Mouse (Mus musculus) lung, embryonic 15.5 days (tissue): Measurements from ENCODE around the gene Fam180a. TPM values are rescaled to one million over a fixed set of nuclear protein-coding genes. Genes with fewer than 3 reads are reported as not detected.

ENCODE experiments used
- ATAC-seq: fragments of 200-750 bp; cut with Nextera tagmentation; 2 replicates; pipeline ENCODE4 v1.8.0; 2017; ENCODE audit warnings: moderate number of reproducible peaks, borderline replicate concordance; ENCODE audit not compliant: low FRiP score, low TSS enrichment; ENCODE audit errors: extremely low read depth
- H3K27ac ChIP-seq: fragments of 300-500 bp; sonication (generic); 2 replicates; pipeline ENCODE4 v1.5.1; 2015; ENCODE audit warnings: moderate library complexity, mild to moderate bottlenecking, inconsistent platforms
- H3K27me3 ChIP-seq: fragments of 300-500 bp; sonication (generic); 2 replicates; pipeline ENCODE4 v1.6.1; 2015; ENCODE audit warnings: inconsistent platforms
- H3K36me3 ChIP-seq: fragments of 300-500 bp; sonication (generic); 2 replicates; pipeline ENCODE4 v1.6.1; 2015; ENCODE audit warnings: inconsistent platforms
- H3K4me1 ChIP-seq: fragments of 300-500 bp; sonication (generic); 2 replicates; pipeline ENCODE4 v1.6.1; 2015; ENCODE audit warnings: inconsistent platforms
- H3K4me2 ChIP-seq: fragments of 300-500 bp; sonication (generic); 2 replicates; pipeline ENCODE4 v1.6.1; 2015; ENCODE audit warnings: inconsistent platforms, mild to moderate bottlenecking, moderate library complexity
- H3K4me3 ChIP-seq: fragments of 300-500 bp; sonication (generic); 2 replicates; pipeline ENCODE4 v1.5.1; 2015; ENCODE audit warnings: mild to moderate bottlenecking, inconsistent platforms
- H3K9ac ChIP-seq: fragments of 300-500 bp; sonication (generic); 2 replicates; pipeline ENCODE4 v1.6.1; 2015; ENCODE audit warnings: inconsistent platforms
- H3K9me3 ChIP-seq: fragments of 300-500 bp; sonication (generic); 2 replicates; pipeline ENCODE4 v1.6.1; 2016; ENCODE audit warnings: inconsistent platforms
- WGBS: fragments of 180-500 bp; shearing (Covaris S2); methylation state at CpG from one replicate; pipeline ENCODE4 v1.1.7; 2015; 5-methylcytosine and 5-hydroxymethylcytosine counted together
- polyA plus RNA-seq: library from polyadenylated mRNA; unstranded; fragments of >200 nt; fragmentation: Nextera tagmentation; extraction: Ambion mirVana; gene quantifications from 2 replicates; pipeline ENCODE4 v1.2.1, GENCODE M21; 2015

Fam180a gene
- polyA plus RNA-seq, 1 experiment from 2014 or later, result 1.1 TPM

DNA sequence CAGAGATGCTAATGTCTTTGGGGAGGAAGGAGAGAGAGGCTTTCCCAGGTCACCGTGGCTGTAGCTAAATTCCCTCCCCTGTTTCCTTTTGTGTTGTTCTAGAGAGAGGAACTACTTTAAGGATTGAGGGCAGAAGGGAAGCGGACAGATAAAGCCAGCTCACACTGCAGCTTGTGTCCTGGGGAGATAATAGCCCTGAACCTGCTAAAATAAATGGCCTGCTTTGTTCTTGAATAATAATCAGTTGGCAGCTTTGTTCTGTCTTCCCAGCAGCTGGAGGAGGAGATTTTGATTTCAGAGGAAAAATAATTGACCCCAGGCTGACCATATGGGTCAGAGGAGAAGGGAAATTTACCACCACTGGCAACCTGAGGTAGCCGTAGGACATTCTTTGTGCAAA, 12.7 kb upstream of the Fam180a start:
- H3K9me3 ChIP-seq, result no peaks in the 10 kb centered on the region
- no peaks in the 10 kb centered on the region for H3K36me3 ChIP-seq
- no peaks in the 10 kb centered on the region for H3K4me1 ChIP-seq
- no peak for ATAC-seq
- H3K4me3 ChIP-seq, result no peak overlapping the region
- no peaks in the 10 kb centered on the region for H3K27me3 ChIP-seq
- WGBS, result 38% methylated on average over 3 of the region's 3 CpGs
- H3K9ac ChIP-seq, result no peak overlapping the region
- H3K27ac ChIP-seq, result no peak overlapping the region
- H3K4me2 ChIP-seq, result no peak overlapping the region

DNA sequence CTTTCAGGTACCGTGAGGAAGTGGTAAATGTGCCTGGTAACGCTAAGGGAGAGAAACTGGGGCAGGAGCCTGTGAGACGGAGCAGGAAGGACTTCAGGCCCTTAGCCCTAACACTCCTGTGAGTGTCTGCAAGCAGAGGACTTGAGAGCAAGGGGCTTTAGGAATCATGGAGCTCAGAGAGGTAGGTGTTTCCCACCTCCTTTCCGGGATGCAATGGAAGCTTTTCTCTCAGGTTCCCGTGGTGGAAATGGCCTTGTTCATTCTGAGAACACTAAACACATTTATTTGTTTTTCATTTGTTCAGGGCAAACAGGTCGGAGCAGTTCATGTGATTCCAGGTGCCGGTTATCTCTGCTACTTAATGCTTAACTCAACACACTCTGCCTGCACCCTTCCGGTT, 11.9 kb upstream of the Fam180a start:
- ATAC-seq, result no peak

DNA sequence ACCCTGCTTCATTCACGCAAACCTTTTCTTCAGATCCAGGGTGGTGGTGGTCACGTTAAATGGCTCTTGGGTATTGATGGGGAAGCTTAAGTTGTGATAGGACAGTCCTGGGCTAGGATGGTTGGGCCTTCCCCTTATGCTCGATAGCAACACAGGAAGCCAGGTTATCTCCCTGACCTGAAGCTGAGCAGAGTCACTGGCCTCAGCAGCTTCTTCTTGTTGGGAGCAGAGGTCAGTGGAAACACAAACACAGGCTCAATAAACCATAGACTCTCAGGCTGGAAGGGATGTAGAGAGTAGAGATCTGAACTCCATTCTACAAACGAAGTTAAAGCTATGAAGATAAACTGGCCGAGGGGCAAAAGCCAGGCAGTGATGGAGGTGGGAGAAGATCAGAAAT, 9.5 kb upstream of the Fam180a start:
- Histone ChIP-seq H3K9ac (no peak overlapping the region), H3K9me3 (no peaks in the 10 kb centered on the region), H3K4me1 (0 out of 2 replicates have a peak, but pooled peaks cover 2% of the 10 kb centered on the region), H3K27me3 (no peaks in the 10 kb centered on the region), H3K27ac (no peak overlapping the region), H3K4me3 (no peak overlapping the region), H3K36me3 (no peaks in the 10 kb centered on the region), H3K4me2 (no peak overlapping the region)
- no peak for ATAC-seq
- 36% methylated on average over 5 of the region's 5 CpGs for whole genome bisulfite sequencing

More for the DNA sequence above, 11.9 kb upstream of the Fam180a start:
- Histone ChIP-seq H3K4me1 (no peaks in the 10 kb centered on the region), H3K27me3 (no peaks in the 10 kb centered on the region), H3K27ac (no peak overlapping the region), H3K9ac (no peak overlapping the region), H3K36me3 (no peaks in the 10 kb centered on the region), H3K9me3 (no peaks in the 10 kb centered on the region), H3K4me2 (no peak overlapping the region), H3K4me3 (no peak overlapping the region)
- WGBS, result 50% methylated on average over 8 of the region's 8 CpGs

DNA sequence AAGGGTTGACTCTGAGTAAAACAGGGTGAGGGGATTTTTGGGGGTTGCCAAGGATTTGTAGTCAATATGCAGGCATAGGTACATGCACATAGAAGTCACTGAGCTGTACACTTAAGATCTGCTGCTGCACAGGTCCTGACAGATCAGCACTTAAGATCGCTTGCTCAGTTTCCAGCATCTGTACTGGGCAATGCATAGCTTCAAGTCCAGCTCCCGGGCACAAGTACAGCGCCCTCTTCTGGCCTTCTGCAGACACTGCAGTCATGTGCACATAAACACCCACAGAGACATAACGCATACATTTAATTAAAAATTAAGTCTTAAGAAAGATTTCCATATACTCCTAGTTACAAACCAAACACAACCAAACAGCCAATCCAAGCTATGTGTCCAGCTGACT, 8.3 kb upstream of the Fam180a start:
- ATAC-seq, result no peak
- 74% methylated on average over 4 of the region's 4 CpGs for WGBS
- no peak overlapping the region for H3K27ac ChIP-seq

DNA sequence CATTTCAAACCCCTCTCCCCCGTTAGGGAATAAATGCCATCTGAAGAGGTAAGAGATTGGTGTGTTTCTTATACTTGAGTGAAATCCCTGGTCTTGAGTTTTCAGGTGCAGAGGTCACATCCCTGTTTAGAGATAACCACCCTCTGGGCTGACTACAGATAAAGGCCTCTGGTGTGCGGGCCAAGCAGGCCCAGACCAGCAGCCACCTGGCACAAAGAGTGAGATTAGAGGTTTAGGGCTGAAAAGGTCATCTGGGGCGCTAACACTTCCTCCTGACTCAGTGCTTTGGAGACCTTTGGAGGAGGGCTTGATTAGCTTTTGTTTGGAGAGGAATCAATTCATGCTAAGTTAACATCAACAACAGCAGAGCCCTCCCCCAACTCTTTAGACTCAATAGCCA, 7.7 kb upstream of the Fam180a start:
- Histone ChIP-seq H3K36me3 (no peaks in the 10 kb centered on the region), H3K27me3 (no peaks in the 10 kb centered on the region), H3K27ac (no peak overlapping the region), H3K4me2 (no peak overlapping the region), H3K9ac (no peak overlapping the region), H3K4me3 (no peak overlapping the region), H3K9me3 (no peaks in the 10 kb centered on the region), H3K4me1 (0 out of 2 replicates have a peak, but pooled peaks cover 2% of the 10 kb centered on the region)
- ATAC-seq, result no peak
- 27% methylated on average over 3 of the region's 3 CpGs for WGBS

More for the DNA sequence above, 8.3 kb upstream of the Fam180a start:
- Histone ChIP-seq H3K36me3 (no peaks in the 10 kb centered on the region), H3K4me2 (no peak overlapping the region), H3K9me3 (no peaks in the 10 kb centered on the region), H3K4me1 (0 out of 2 replicates have a peak, but pooled peaks cover 2% of the 10 kb centered on the region), H3K27me3 (no peaks in the 10 kb centered on the region), H3K4me3 (no peak overlapping the region), H3K9ac (no peak overlapping the region)

DNA sequence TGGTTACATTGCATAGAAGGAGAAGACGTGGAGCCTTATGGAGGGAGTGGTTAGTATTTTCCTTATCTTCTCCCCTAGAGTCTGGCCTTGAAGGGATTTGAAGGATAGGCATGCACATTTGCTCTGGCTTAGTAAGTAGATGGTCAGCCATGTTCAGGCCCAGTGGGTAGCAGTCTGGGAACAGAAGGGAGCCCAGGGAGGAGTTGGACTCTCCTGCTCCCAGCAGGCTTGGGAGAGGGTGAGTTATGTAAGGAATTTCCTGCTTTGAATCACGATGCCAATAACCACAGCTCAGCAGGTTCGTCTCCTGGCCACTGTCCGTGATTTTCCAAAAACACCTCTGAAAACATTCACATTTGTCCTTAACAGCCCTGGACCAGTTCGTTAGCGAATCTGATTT, 4.9 kb upstream of the Fam180a start:
- H3K36me3 ChIP-seq, result no peaks in the 10 kb centered on the region
- H3K27ac ChIP-seq, result no peak overlapping the region

DNA sequence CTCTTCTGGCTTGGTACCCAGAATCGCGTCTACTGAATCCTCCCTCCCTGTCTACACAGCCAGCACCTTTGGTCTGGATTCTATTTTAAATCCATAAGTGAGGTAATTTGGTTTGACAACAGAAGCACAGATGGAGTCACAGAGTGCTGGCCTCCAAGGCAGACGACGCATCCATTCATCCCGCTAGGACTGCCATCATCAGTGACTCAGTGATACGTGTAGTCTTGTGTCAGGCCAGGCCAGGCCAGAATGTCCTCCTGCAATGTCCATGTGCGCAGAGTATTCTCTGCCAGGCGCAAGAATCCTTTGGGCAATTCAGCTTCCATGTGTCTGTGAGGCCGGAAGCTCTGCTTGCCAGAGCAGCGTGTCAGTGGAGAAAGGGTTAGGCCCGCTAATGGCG, 4.0 kb upstream of the Fam180a start:
- no peak overlapping the region for H3K27ac ChIP-seq
- 93% methylated on average over 12 of the region's 12 CpGs for WGBS

More for the DNA sequence above, 4.9 kb upstream of the Fam180a start:
- Histone ChIP-seq H3K27me3 (no peaks in the 10 kb centered on the region), H3K9me3 (no peaks in the 10 kb centered on the region), H3K9ac (no peak overlapping the region), H3K4me1 (peaks cover 11% of the 10 kb centered on the region), H3K4me3 (no peak overlapping the region), H3K4me2 (no peak overlapping the region)
- 29% methylated on average over 6 of the region's 6 CpGs for WGBS
- ATAC-seq, result no peak

DNA sequence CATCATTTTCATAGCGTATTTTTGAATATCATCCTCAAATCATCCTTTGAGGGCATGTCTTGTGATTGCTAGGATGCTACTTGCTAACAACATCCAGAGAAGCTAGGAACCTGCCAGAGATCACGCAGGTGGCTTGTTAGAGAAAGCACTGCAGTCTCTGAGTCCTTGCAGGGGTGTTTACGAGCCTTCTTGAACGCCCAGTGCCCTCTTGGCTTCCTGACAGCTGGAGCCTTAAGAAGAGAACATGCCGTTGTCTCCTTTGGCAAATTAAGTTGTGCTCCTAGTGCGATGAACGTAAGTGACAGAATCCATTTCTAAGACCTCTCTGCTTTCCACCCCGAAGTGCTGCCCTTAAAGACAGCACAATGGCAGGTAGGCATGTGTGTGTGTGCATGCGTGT, 1.6 kb downstream of the Fam180a start:
- no peak for ATAC-seq
- 61% methylated on average over 9 of the region's 9 CpGs for WGBS

More for the DNA sequence above, 4.0 kb upstream of the Fam180a start:
- no peak for ATAC-seq
- no peak overlapping the region for H3K9ac ChIP-seq
- H3K36me3 ChIP-seq, result no peaks in the 10 kb centered on the region
- no peaks in the 10 kb centered on the region for H3K27me3 ChIP-seq
- H3K4me1 ChIP-seq, result peaks cover 13% of the 10 kb centered on the region
- H3K4me2 ChIP-seq, result no peak overlapping the region
- H3K9me3 ChIP-seq, result no peaks in the 10 kb centered on the region
- H3K4me3 ChIP-seq, result no peak overlapping the region

DNA sequence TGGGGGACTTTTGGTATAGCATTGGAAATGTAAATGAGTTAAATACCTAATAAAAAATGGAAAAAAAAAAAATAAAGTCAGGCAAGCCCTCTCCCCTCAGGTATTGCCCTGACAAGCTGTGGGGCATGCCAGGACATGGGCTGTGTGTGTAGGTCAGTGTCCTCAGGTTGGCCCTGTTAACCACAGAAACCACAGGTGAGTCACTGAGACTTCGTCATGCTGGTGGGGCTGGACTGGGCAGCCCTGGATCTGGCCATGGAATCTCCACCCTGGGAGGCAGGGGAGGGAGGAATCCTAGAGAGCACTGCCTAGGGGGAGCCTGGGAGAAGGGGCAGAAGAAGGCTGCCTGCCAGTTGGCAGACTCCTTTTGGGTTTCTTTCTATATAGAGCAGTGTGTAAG, 2.9 kb downstream of the Fam180a start:
- Histone ChIP-seq H3K27ac (no peak overlapping the region), H3K9me3 (no peaks in the 10 kb centered on the region), H3K4me3 (no peak overlapping the region), H3K36me3 (no peaks in the 10 kb centered on the region), H3K4me2 (no peak overlapping the region), H3K27me3 (no peaks in the 10 kb centered on the region), H3K9ac (no peak overlapping the region), H3K4me1 (peaks cover 11% of the 10 kb centered on the region)
- ATAC-seq, result no peak
- WGBS, result 64% methylated on average over 1 of the region's 1 CpGs

More for the DNA sequence above, 1.6 kb downstream of the Fam180a start:
- H3K9me3 ChIP-seq, result no peaks in the 10 kb centered on the region
- peaks cover 11% of the 10 kb centered on the region for H3K4me1 ChIP-seq
- H3K4me3 ChIP-seq, result no peak overlapping the region
- H3K27ac ChIP-seq, result no peak overlapping the region
- H3K4me2 ChIP-seq, result no peak overlapping the region
- no peaks in the 10 kb centered on the region for H3K27me3 ChIP-seq
- no peaks in the 10 kb centered on the region for H3K36me3 ChIP-seq
- H3K9ac ChIP-seq, result no peak overlapping the region

DNA sequence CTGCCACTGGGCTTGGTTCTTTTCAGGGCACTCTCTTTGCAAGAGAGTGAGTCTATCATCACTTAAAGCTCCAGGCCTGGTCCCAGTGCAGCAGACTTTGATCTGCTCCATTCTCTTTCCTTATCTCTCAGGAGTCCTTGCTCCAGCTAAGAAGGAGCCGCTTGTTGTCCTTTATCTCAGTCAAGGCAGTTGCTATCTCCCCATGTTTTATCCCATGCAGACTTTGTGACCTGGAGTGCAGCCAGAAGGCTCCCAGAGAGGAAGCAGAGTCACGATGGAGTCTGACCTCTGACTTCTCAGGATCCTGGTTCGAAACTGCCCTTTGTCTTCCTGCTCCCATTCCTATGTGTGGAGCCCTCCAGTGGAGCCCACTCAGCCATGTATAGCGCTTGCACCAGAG, 4.8 kb downstream of the Fam180a start:
- Histone ChIP-seq H3K4me3 (no peak overlapping the region), H3K27ac (no peak overlapping the region), H3K9me3 (no peaks in the 10 kb centered on the region), H3K4me2 (no peak overlapping the region), H3K36me3 (no peaks in the 10 kb centered on the region), H3K4me1 (peaks cover 4% of the 10 kb centered on the region; the same call in 1 of the 2 replicates), H3K27me3 (no peaks in the 10 kb centered on the region), H3K9ac (no peak overlapping the region)
- 47% methylated on average over 4 of the region's 4 CpGs for WGBS
- no peak for ATAC-seq

DNA sequence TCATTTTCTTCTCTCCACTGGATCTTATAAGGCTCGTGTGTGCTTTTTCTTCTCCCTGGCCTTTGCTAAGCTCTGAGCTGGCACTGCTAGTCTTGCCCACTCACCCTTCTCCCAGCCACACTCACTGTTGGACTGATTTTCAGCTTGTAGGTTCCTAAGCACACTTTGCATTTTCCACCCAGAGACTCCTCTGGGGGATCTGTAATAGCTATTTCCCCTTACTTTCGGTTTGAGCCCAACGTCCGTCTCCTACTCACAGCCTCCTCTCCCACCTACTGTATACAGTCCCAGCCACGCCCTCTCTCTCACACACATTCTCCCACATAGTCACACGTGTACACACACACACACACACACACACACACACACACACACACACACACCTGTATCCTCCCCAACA, 6.1 kb downstream of the Fam180a start:
- no peaks in the 10 kb centered on the region for H3K27me3 ChIP-seq
- no peaks in the 10 kb centered on the region for H3K9me3 ChIP-seq
- no peak for ATAC-seq
- no peaks in the 10 kb centered on the region for H3K4me1 ChIP-seq
- H3K4me3 ChIP-seq, result no peak overlapping the region
- H3K36me3 ChIP-seq, result no peaks in the 10 kb centered on the region
- no peak overlapping the region for H3K27ac ChIP-seq
- H3K9ac ChIP-seq, result no peak overlapping the region
- H3K4me2 ChIP-seq, result no peak overlapping the region
- WGBS, result 64% methylated on average over 6 of the region's 6 CpGs

DNA sequence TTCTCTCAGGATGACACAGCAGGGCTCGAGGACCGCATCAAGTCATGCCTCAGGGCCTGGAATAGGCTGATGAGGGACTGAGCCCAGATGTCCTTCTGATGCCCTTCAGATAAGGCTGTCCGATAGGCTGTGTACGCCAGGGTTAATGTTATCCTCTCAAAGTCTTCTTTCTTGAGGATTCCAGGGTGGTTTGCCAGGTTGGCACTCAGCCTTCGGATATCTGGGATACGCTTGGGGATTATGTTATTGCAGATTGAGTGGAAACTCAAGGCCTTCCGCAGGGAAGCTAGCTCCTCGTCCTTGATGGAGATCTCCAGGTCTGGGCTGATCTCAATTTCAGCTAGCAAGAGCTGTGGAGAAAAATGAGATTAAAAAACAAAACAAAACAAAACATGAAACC, 12.4 kb downstream of the Fam180a start:
- H3K4me1 ChIP-seq, result no peaks in the 10 kb centered on the region
- no peak overlapping the region for H3K9ac ChIP-seq
- 88% methylated on average over 8 of the region's 8 CpGs for WGBS
- H3K4me2 ChIP-seq, result no peak overlapping the region
- no peaks in the 10 kb centered on the region for H3K9me3 ChIP-seq
- H3K4me3 ChIP-seq, result no peak overlapping the region
- no peak overlapping the region for H3K27ac ChIP-seq
- no peak; the same call in 1 of the 2 replicates for ATAC-seq
- no peaks in the 10 kb centered on the region for H3K27me3 ChIP-seq
- no peaks in the 10 kb centered on the region for H3K36me3 ChIP-seq

DNA sequence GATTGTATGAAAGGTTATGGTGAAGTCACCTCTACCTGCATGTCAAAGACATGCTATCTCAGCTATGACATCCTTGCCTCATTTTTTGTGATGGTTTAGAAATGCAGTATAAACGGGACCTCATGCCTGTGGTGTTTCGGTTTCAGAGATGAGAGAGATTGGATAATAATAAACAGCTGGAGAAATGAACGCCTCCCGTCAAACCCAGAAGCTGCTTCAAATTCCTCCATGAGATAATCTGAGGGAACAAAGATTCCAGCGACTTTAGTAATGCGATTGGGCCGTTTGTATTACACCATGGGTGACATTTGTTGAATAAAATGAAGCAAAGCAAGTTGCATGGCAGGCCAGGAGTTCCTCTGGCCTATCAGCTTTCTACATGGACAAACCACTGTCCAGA, 16.5 kb downstream of the Fam180a start:
- no peak overlapping the region for H3K4me2 ChIP-seq
- no peaks in the 10 kb centered on the region for H3K36me3 ChIP-seq
- H3K9me3 ChIP-seq, result no peaks in the 10 kb centered on the region
- 40% methylated on average over 7 of the region's 7 CpGs for WGBS
- no peak for ATAC-seq
- H3K9ac ChIP-seq, result no peak overlapping the region
- no peak overlapping the region for H3K4me3 ChIP-seq
- H3K4me1 ChIP-seq, result no peaks in the 10 kb centered on the region
- no peaks in the 10 kb centered on the region for H3K27me3 ChIP-seq
- no peak overlapping the region for H3K27ac ChIP-seq
